Mouse (Mus musculus) spleen, postnatal 36 days (tissue): ENCODE results near the gene Fam110a.

Experiments used
- DNase-seq, 2 experiments: peaks; one replicate each; pipeline ENCODE4 v3.0.0; 2022; ENCODE audit warnings: low spot score in 2 of 2, mixed read lengths in 1 of 2

The Fam110a gene

GRCm38 (mm10) chr2:151970191-151971172, 9.5 kb downstream of the Fam110a start:
- peak; percentile 83 for DNase-seq

DNA sequence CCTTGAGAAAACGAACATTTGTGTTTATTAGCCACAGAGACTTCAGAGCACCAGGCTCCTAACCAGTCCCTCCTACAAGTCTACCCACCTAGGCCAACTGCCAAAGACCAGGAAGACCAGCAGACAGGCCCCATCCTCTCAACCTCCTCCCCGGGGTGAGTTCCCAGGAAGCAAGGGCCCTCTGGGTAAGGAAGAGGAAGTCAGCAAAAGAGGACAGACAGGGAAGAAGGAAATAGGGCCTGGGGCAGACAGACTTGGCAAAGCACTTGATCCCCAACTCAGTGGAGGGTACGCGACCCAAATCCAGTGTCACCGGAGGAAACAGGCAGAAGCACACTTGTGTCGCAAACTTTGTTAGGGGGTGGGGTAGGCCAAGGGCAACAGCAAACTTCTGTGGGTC, 10.6 kb downstream of the Fam110a start:
- no peak for DNase-seq

- no peak for DNase-seq
Measured at GRCm38 (mm10) chr2:151968986-151969385, 11.0 kb downstream of the Fam110a start.

DNA sequence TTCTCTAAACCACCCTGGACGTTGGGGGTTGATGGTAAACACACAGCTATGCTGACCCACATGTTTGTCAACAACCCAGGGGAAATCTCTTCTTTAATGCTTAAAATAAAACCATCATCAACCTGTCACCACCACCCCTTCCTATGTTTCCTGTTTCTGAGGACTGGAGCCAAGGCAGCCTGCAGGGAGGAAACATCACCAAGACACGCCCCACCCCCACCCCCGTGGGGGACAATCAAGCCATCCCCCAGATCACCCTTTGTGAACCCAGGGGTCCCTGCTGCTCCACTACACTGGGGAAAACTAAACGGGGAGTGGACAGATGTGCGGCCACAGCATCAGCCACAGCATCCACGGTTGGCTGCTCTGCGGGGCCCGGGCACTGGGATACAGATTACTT, 11.6 kb downstream of the Fam110a start:
- no peak for DNase-seq

GRCm38 (mm10) chr2:151967792-151968191, 12.2 kb downstream of the Fam110a start:
- DNase-seq: no peak

- DNase-seq: no peak
Measured at GRCm38 (mm10) chr2:151967176-151967750, 12.8 kb downstream of the Fam110a start.

DNA sequence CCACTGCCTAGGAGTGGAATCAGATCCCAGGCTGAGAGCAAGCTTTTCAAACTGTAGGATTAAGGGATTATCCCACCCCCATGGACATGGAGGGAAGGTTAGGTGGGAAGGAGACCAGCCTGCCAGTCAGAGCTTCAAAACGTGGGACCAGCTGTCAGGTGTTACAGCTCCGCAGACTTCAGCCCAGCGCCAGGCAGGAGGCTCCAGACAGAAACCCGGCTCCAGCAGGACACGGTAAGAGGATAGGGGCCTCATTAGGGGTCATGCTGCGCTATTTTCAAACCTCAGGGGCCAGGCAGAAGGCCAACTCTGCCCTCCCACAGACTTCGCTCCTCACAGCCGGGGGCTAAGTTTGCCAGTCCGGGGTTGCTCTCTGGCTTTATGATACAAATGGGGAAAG, 16.0 kb downstream of the Fam110a start:
- no peak for DNase-seq

DNA sequence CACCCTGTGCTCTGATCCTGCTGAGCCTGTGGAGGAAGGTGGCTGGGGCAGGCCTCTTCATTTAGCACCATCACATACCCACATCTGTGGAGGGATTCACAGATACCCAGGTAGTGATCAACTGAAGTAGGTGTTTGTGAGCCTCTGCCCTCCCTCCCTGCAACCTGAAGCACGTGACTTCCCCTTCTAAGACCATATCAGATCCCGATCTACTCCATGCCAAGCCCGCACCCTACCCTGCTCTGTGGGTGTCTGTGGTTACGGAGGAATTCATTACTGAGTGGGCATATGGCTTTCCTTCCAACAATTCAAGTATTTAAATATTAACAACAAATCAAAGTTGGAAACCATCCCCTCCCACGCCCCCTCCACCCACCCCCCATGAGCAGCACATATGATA, 16.7 kb downstream of the Fam110a start:
- DNase-seq: no peak

DNA sequence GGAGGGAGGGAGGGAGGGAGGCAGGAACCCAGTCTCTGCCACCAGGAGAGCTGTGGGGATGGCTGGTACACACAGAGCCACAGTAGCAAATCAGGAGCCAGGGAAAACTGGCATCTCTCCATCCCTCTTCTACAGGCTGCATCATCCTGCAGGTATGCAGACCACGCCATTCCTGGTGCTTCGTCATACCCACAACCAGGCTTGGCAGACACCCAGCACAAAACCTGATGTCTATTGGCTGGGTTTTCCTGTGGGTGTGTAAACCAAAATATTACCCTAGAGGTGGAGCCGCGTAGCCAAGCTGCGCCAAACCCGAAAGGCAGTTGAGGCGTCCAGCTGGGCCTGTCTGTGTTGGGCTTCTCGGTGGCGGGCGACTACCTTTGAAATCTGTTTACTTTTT, 17.5 kb downstream of the Fam110a start:
- DNase-seq: no peak

DNA sequence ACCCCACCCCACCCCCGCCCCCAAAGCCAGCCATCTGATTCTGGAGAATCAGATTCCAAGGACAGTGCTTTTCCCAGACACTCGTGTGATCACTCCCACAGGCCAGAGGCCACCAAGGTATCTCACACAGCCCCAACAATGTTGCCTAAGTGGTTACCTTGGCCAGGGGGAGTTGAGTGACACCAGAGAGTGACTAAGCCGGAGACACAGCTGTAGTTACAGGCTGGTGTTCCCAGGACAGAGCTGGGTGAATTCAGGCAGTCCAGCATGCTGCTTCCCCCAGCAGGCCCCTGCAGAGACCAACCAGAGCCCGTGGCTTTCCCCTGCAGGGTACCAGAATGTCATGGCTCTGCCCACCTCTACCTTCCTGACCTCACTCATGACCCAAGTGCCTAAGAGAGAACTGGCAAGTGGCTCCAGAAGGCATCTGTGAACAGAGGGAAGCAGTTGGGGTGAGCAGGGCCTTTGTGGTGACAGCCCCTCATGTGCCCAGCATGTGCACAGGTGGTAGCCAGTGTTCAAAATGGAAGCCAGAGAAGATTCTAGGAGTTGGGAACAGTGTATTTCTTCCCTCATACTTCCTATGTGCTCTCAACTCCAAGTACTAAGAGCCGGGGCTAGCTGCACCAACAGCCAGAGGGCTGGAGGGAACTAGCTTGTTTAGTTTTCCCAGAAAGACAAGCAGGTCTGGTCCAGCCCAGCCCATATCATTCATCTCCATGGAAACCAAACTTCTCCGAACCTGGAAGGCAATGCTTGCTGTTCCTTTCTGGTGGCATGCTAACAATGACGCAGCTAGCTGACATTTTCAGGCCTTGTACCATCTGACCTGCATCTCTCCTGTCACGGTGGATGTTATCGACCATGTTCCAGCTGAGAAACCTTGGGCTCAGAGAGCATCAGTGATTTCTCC, 18.5 kb downstream of the Fam110a start:
- DNase-seq: no peak

DNA sequence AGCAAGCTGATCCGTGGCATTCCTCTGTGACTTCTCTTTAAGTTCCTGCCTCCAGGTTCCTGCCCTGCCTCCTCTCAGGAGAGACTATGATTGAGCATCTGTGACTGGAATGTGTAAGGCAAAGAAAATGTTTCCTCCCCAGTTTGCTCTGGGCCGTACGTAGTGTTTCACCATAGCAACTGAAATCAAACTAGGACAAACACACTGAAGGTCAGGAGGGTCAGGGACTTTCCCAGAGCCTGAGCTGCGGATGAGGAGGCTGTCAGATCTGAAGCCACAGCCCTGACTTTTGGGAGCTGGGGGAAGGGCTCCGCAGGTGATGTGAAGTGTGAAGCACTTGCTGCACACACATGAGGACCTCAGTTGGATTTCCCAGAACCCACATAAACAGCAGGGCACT, 20.7 kb downstream of the Fam110a start:
- no peak for DNase-seq

DNA sequence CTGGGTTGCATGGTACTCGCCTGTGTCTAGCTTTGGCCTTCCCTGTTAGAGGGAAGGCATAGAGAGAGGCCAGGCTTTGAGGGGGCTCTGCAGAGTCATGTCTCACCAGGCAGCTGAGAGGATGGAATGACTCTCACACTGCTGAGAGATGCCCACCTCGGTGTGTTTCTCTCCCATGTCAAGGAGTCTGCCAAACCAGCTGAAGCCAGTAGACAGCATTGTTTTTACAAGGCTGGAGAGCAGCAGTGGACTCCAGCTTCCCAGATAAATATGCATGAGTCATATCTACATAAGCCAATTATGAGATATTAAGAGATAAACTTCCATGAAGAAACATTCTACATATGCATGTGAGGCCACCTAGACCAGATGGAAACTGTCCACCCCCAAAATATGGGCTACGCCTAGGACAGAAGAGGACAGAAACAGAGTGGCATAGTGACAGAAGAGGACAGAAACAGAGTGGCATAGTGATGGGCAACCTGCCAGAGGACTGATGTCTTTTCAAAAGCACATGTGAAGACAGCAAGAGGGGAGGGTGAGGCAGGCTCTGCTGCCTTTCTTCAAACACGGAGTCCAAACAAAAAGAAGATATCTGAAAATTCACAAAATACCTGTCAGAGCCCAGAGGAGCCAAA, 23.4 kb downstream of the Fam110a start:
- DNase-seq: no peak

DNA sequence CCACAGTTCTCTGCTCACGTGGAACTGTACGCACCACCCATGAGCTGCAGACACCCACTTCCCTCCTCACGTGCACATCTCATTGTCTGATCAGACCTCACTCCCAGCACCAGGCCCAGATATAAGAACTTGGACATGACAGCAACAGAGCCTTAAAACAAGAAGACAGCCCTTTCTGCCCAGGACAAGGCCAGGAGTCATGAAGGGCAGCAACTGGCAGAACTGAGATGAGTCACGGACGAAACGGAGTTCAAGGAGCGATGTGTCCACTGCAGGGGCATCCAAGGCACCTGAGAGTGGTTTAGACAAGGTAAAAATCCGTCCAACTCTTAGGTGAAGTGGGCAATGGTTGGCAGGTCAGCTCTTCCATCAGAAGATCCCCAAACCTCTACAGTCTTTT, 26.4 kb downstream of the Fam110a start:
- DNase-seq: no peak

DNA sequence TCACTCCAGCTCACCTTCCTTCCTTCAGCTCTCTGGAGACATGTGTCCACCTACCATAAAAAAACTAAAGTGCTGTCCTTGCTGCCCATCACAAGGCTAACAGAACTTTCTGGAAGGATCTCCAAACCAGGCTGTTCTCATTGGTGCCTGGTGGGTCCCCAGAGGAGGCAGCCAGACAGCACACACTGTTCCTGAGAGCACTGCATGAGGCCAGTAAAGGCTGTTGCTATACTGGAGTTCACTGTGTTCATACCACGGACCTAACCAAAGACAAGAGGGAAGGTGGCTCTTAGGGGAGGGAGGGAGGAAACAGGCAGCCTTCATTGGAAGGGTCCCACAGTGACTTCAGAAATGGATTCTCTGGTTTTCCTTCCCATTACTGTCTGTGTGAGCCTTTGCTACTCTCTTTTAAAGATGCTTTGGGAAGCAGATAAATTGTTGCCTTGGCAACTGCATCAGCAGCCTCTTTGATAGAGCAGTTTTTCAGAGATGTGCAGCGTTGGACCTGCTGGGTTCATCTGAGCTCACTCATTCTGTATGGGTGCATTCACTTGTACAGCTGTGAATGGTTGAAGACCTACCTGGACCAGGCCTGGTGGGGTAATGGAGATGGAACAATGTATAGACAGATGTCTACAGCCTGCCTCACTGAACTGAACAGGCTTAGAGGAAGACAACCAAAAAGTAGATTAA, 30.8 kb downstream of the Fam110a start:
- DNase-seq: no peak

DNA sequence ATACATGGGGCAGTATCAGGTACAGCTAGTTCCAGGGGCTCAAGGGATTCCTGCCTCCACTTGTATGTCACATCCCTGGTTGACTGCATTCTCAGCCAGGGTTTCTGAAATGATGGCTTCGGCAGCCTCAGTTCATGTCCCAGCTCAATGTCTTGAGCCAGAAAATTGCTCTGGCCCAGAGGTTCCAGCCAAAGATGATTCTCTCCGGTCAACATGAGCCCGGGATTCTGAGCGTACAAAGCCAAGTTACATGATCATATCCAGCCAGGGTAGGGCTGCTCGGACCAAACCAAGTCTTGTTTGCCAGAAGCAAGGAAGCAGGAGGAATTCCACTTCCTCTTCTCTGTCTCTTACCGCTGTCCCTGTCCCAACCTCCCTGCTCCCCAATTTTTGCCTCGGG, 31.7 kb downstream of the Fam110a start:
- DNase-seq: no peak

- no peak for DNase-seq
Measured at GRCm38 (mm10) chr2:151947617-151948016, 32.4 kb downstream of the Fam110a start.

DNA sequence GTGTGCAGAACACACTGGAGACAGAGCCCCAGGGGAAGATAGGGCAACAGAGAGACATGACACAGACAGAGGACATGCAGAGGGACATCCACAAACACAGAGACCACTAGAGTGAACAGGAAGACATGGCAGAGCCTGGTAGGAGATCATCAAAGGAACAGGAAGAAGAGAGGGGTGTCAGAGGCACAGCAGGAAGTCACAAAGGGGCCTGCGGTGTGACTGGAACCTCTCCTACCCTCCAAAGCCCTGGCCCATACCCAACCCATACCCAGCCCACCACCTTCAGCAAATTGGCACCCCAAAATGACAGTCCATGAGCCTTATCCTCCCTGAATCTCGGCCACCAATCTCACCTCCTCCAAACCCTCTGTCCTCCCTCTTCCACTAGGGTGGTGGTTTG, 35.9 kb downstream of the Fam110a start:
- DNase-seq: no peak

- no peak for DNase-seq
Measured at GRCm38 (mm10) chr2:151941269-151941668, 38.8 kb downstream of the Fam110a start.

- no peak for DNase-seq
Measured at GRCm38 (mm10) chr2:151939651-151940420, 40.2 kb downstream of the Fam110a start.

GRCm38 (mm10) chr2:151938780-151939200, 41.2 kb downstream of the Fam110a start:
- no peak for DNase-seq
